Mouse (Mus musculus) hindbrain, embryonic 13.5 days (tissue): ENCODE measurements around the gene Efcab9. TPM values are rescaled to one million over a fixed set of nuclear protein-coding genes. Genes with fewer than 3 reads are reported as not detected.

Experiments used
- polyA plus RNA-seq: library from polyadenylated mRNA; unstranded; fragments of >200 nt; fragmentation: Nextera tagmentation; extraction: Ambion mirVana; gene quantifications from 2 replicates; pipeline ENCODE4 v1.2.1, GENCODE M21; 2015

Efcab9 gene
- polyA plus RNA-seq, 1 experiment from 2014 or later: not detected

Other genes with a start within 250 kb of the Efcab9 start
- 2,436 and 2,656 TPM in 2 replicates for gene Hba-a1, start 248.6 kb downstream of the Efcab9 start, polyA plus RNA-seq
- gene Hbq1b, start 245.1 kb downstream of the Efcab9 start, polyA plus RNA-seq: 0.68 and 1.4 TPM in 2 replicates
- gene Hba-a2, start 235.6 kb downstream of the Efcab9 start, polyA plus RNA-seq: 5,965 and 6,511 TPM in 2 replicates
- 0.91 and 1.3 TPM in 2 replicates for gene Hbq1a, start 232.0 kb downstream of the Efcab9 start, polyA plus RNA-seq
- gene Sh3pxd2b, start 184.3 kb downstream of the Efcab9 start, polyA plus RNA-seq: 21.3 and 23.1 TPM in 2 replicates
- gene Ubtd2, start 76.7 kb downstream of the Efcab9 start, polyA plus RNA-seq: 50.0 and 52.9 TPM in 2 replicates
- 2.1 TPM in 2 replicates for gene Stk10, start 1.2 kb upstream of the Efcab9 start, polyA plus RNA-seq
- 116 and 118 TPM in 2 replicates for gene Fbxw11, start 110.6 kb upstream of the Efcab9 start, polyA plus RNA-seq